Mouse (Mus musculus): ENCODE measurements at regions not wholly inside any gene's neighbourhood (a gene's known extent, or its start where the extent isn't known, plus 50 kb on each side); places are given as distances from the start of the nearest gene placed in this dataset.
"Not testable (repeated sequence)": the region's sequence is repeated elsewhere in the genome, so short reads cannot be mapped to it uniquely, and the experiment has no call there.

- not testable (repeated sequence) for H3K27ac ChIP-seq (replicated peaks); H3K36me3 ChIP-seq; H3K4me2 ChIP-seq (replicated peaks); H3K9ac ChIP-seq (replicated peaks); H3K4me3 ChIP-seq; H3K4me1 ChIP-seq; ATAC-seq (ENCODE audit: low FRiP score, low read depth); H3K9me3 ChIP-seq; H3K27me3 ChIP-seq
- WGBS: 81% methylated on average over 3 of the region's 3 CpGs
These were observed 621.2 kb upstream of the Msl3l2 start for GRCm38 (mm10) chr10:55485396-55486025.

- H3K4me2 ChIP-seq (replicated peaks): no peak overlapping the region
- H3K9ac ChIP-seq (replicated peaks): no peak overlapping the region
- H3K4me3 ChIP-seq: no peak overlapping the region
- 91% methylated on average over 1 of the region's 1 CpGs for WGBS
- ATAC-seq (ENCODE audit: low FRiP score, low read depth): no peak
- no peaks in the 10 kb centered on the region for H3K27me3 ChIP-seq
- H3K4me1 ChIP-seq: no peaks in the 10 kb centered on the region
- no peak overlapping the region for H3K27ac ChIP-seq (replicated peaks)
- H3K9me3 ChIP-seq: no peaks in the 10 kb centered on the region
- H3K36me3 ChIP-seq: no peaks in the 10 kb centered on the region
These were observed 584.0 kb upstream of the Msl3l2 start for GRCm38 (mm10) chr10:55522706-55523105.

DNA sequence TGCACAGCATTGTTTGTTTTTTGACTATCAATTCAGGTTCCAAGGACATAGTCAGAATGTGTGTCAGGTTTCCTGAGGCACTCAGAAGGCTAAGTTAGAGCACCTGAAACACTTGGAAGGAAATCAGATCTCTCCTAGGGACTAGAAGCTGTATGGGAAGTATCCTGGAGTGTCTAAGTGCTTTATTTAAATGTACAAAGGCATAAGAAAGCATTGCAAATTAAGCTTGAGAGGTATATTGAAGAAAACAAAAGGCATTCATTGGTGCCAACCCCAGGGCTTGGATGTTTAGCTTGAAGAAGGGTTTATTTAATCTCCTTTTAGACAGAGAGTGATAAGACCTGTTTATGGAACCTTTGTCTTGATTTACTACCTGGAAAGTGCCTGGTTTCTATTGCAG lies 569.3 kb upstream of the Msl3l2 start:
- Histone ChIP-seq H3K4me2 (replicated peaks) (no peak overlapping the region), H3K4me3 (no peak overlapping the region), H3K27me3 (no peaks in the 10 kb centered on the region), H3K9ac (replicated peaks) (no peak overlapping the region), H3K9me3 (no peaks in the 10 kb centered on the region), H3K4me1 (no peaks in the 10 kb centered on the region), H3K36me3 (no peaks in the 10 kb centered on the region), H3K27ac (replicated peaks) (no peak overlapping the region)
- ATAC-seq (ENCODE audit: low FRiP score, low read depth): no peak

DNA sequence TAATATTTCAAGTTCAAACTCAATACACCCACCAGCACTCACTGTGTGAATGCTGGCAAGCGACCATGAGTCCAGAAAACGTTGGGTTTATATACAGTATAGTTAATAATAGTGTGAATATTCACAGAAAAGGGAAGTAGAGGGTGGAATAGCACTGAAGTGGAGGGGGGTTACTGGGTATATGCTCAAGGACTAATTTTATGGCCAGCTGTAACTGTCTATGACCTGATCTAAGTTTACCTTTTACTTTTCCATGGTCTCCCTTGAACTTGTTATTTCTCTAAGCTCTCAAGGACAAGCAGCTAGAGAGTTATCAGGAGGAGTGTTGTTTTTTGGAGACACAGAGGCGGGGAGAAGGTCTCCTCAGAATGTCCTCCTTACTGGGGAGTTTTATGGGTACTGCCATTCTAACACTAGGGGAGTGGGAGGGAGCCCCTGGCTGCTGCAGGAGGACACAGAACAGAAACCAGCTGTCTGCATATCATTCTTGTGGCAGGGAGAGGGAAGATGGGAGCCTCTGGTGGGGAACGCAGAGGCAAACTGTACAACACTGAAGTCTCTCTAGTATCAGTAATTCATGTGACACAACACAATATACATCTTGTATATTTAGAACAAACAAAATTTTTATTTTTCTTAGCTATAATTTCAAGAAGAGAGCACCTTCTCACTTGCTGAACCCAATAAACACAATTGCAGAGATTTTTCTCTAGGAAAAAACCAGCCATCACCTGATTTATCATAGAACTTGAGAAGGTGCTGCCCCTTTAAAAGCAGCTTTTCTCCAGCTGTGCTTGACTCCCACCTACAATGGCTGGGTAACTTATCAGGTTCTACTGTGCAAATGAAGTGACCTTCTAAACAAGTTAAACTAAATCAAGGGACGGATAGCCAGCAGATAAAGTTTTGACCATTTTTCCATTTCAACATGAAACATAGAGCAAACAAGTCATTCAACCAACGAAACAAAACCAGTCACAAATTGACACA lies 560.0 kb upstream of the Msl3l2 start:
- Histone ChIP-seq H3K27me3 (no peaks in the 10 kb centered on the region), H3K27ac (replicated peaks) (no peak overlapping the region), H3K4me2 (replicated peaks) (no peak overlapping the region), H3K9ac (replicated peaks) (no peak overlapping the region), H3K4me1 (no peaks in the 10 kb centered on the region), H3K4me3 (no peak overlapping the region), H3K36me3 (no peaks in the 10 kb centered on the region), H3K9me3 (no peaks in the 10 kb centered on the region)
- ATAC-seq (ENCODE audit: low FRiP score, low read depth): no peak
- 86% methylated on average over 6 of the region's 6 CpGs for WGBS

DNA sequence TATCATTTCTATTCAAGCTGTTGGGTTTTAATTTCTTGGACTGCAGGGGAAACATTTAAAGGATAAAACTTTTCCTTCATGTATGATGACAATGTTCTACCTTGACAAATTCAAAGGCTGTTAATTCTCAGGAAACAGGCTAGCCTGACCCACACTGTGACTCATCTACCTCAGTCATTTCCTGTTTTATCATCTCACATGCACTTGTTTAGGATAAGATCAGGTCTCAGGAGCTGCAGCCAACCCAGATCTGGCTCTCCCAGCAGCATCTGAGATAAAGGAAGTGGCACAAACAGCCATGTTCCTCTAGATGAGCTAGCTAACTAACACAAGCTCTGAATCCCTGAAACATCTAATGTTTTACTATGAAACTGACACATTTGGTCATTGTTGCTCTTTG lies 541.8 kb upstream of the Msl3l2 start:
- no peaks in the 10 kb centered on the region for H3K36me3 ChIP-seq
- H3K4me3 ChIP-seq: no peak overlapping the region
- H3K9ac ChIP-seq (replicated peaks): no peak overlapping the region
- H3K9me3 ChIP-seq: no peaks in the 10 kb centered on the region
- no peak for ATAC-seq (ENCODE audit: low FRiP score, low read depth)
- no peaks in the 10 kb centered on the region for H3K27me3 ChIP-seq
- no peaks in the 10 kb centered on the region for H3K4me1 ChIP-seq
- no peak overlapping the region for H3K27ac ChIP-seq (replicated peaks)
- no peak overlapping the region for H3K4me2 ChIP-seq (replicated peaks)

GRCm38 (mm10) chr10:55572689-55573088 lies 534.0 kb upstream of the Msl3l2 start:
- Histone ChIP-seq H3K9me3 (no peaks in the 10 kb centered on the region), H3K27ac (replicated peaks) (no peak overlapping the region), H3K9ac (replicated peaks) (no peak overlapping the region), H3K27me3 (no peaks in the 10 kb centered on the region), H3K4me1 (no peaks in the 10 kb centered on the region), H3K4me3 (no peak overlapping the region), H3K4me2 (replicated peaks) (no peak overlapping the region), H3K36me3 (no peaks in the 10 kb centered on the region)
- 88% methylated on average over 1 of the region's 1 CpGs for WGBS
- ATAC-seq (ENCODE audit: low FRiP score, low read depth): no peak

DNA sequence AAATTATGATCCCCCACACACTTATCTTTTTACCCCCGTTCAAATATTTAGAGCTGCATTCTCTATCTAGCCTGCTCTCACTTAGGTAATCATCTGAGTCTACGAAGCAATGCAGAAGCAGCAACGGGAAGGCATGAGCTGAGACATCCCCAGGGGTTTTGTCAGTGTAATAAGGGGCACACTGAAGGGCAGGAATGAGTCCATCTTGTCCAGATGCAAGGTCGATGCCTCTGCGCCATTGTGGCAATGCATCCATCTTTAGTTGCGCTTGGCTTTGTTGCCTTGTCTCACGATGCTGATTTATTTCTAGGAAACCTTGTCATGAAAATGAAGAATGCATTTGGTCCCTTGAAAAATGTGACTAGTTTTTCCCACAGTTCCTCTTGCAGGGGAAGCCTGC lies 515.7 kb upstream of the Msl3l2 start:
- no peaks in the 10 kb centered on the region for H3K36me3 ChIP-seq
- ATAC-seq (ENCODE audit: low FRiP score, low read depth): no peak
- no peak overlapping the region for H3K27ac ChIP-seq (replicated peaks)
- H3K4me3 ChIP-seq: no peak overlapping the region
- H3K4me1 ChIP-seq: no peaks in the 10 kb centered on the region
- no peak overlapping the region for H3K4me2 ChIP-seq (replicated peaks)
- WGBS: 74% methylated on average over 7 of the region's 7 CpGs
- H3K9ac ChIP-seq (replicated peaks): no peak overlapping the region
- H3K9me3 ChIP-seq: no peaks in the 10 kb centered on the region
- no peaks in the 10 kb centered on the region for H3K27me3 ChIP-seq

GRCm38 (mm10) chr10:55591896-55592295 lies 514.8 kb upstream of the Msl3l2 start:
- peak; percentile 66 for ATAC-seq (ENCODE audit: low FRiP score, low read depth)
- Histone ChIP-seq H3K27me3 (no peaks in the 10 kb centered on the region), H3K4me1 (no peaks in the 10 kb centered on the region), H3K4me2 (replicated peaks) (no peak overlapping the region), H3K4me3 (no peak overlapping the region), H3K36me3 (no peaks in the 10 kb centered on the region), H3K9ac (replicated peaks) (no peak overlapping the region), H3K27ac (replicated peaks) (no peak overlapping the region), H3K9me3 (no peaks in the 10 kb centered on the region)
- WGBS: 74% methylated on average over 3 of the region's 3 CpGs

DNA sequence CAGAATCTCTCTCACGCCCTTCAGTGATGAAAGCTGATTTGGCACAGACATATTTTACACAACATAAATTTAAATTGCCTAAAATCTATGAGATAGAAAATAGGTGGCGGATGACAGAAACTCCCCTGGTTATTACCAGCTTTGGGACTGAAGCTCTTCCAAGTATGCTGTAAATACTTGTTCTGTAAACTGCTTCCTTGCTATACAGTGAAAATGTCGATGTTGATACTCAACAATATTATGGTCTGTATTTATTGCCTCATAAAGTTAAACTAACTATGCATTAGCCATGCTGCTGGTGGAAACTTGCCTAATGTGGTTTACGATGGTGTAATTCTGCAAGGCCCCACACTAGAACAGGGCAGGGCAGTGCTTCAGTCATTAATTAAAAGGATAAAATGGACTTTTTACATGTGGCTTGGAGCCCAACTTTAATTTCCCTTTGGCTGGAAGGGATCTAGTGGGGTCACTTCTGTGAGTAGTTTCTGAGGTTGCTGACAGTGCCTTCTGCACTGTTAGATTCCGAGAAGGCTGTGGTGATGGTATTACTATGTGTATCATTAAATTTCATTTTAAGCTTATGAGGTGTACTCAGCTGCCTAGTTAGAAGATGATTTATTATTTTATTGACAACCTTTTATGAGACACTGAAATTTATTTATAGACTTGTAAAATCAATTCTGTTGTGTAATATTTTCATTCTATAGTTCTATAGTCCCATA lies 482.0 kb upstream of the Msl3l2 start:
- Histone ChIP-seq H3K27ac (replicated peaks) (no peak overlapping the region), H3K9ac (replicated peaks) (no peak overlapping the region), H3K4me1 (no peaks in the 10 kb centered on the region), H3K36me3 (no peaks in the 10 kb centered on the region), H3K27me3 (no peaks in the 10 kb centered on the region), H3K4me2 (replicated peaks) (no peak overlapping the region), H3K4me3 (no peak overlapping the region), H3K9me3 (no peaks in the 10 kb centered on the region)
- 90% methylated on average over 5 of the region's 5 CpGs for WGBS
- ATAC-seq (ENCODE audit: low FRiP score, low read depth): no peak

DNA sequence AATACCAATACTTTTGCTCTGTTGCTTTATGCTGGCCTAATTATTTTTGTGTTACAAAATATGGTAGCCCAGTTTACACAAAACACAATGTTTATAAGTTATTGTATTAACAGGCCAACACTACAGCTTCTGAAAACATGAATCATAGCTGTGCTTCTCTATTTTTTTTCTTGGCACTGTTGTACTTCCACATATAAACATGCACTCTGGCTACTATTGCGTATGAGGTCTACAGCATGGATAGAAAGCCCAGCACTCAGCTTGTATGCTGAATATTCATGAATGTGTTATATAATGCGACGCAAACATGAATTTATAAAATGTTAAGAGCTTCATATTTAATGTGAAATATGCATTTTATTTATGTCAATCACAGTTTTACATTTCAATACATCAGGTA lies 465.4 kb upstream of the Msl3l2 start:
- 81% methylated on average over 3 of the region's 3 CpGs for WGBS
- no peak overlapping the region for H3K4me2 ChIP-seq (replicated peaks)
- no peaks in the 10 kb centered on the region for H3K36me3 ChIP-seq
- H3K27me3 ChIP-seq: no peaks in the 10 kb centered on the region
- no peaks in the 10 kb centered on the region for H3K4me1 ChIP-seq
- H3K27ac ChIP-seq (replicated peaks): no peak overlapping the region
- no peak for ATAC-seq (ENCODE audit: low FRiP score, low read depth)
- no peaks in the 10 kb centered on the region for H3K9me3 ChIP-seq
- no peak overlapping the region for H3K9ac ChIP-seq (replicated peaks)
- no peak overlapping the region for H3K4me3 ChIP-seq
